ENCODE assay signal across 8 mouse cellular contexts in the genomic region with DNA sequence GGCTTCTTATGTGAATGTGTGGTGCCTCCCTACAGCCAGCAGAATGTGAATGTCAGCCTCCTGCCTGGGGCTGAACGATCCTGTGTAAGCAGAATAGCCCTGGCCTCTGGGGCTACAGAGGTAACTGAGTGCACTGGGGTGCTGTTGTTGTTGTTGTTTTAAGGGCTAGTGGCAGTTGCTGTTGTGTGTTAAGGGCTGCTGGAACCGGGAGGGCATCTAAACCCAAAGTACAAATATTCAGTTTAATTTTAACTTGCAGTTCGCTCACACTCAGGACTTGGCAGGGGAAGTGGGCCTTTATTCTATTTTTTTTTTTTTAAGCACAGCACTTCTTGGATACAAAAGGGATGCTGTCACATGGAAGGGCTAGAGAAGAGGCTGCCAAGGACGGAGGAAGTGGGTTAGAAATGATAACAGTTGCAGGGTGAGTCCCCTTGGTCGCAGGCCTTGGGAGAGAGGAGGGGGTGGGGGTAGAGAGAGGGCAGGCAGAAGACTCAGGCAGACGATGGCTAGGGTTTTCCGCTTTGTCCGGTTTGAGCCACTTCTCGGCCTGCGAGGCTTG. TPM values are rescaled to one million over a fixed set of nuclear protein-coding genes. Genes with fewer than 3 reads are reported as not detected.
A peak's percentile ranks its signal among the peaks of the same experiment; 100 is the strongest.
DNase-seq lines count a peak whose midpoint lies in the region; TF ChIP-seq lines count a peak whose summit lies in the region.

No protein-coding gene starts in this region.

- TF ChIP-seq POLR2A in spleen, adult 2 months (IDR thresholded peaks at IDR 0.05; ENCODE audit: low read depth, low read length): no peak

- H3K4me3 ChIP-seq in spleen, adult 2 months (ENCODE audit: extremely low read depth, insufficient read depth, insufficient read length): no peak overlapping the region
- no peak overlapping the region for H3K4me3 ChIP-seq in macrophage (ENCODE audit: inconsistent target)

- peaks cover 94% of the 10 kb centered on the region for H3K79me2 ChIP-seq in macrophage (ENCODE audit: inconsistent target)

- no peak for TF ChIP-seq CTCF in spleen, adult 2 months (IDR thresholded peaks at IDR 0.05; ENCODE audit: extremely low read depth, insufficient read depth, insufficient read length, insufficient replicate concordance)

- H3K27me3 ChIP-seq in spleen, adult 2 months (ENCODE audit: control insufficient read depth, insufficient read depth, low read length): no peaks in the 10 kb centered on the region

- H3K36me3 ChIP-seq in spleen, adult 2 months (ENCODE audit: control insufficient read depth, insufficient read depth, low read length): peaks cover 9% of the 10 kb centered on the region
- H3K36me3 ChIP-seq in macrophage (ENCODE audit: inconsistent target): no peaks in the 10 kb centered on the region

- 52% methylated on average over 10 of the region's 10 CpGs for WGBS in spleen, adult 2 months
- WGBS in macrophage (ENCODE audit: missing documents): 36% methylated on average over 10 of the region's 10 CpGs

- peaks cover 36% of the 10 kb centered on the region; the same call in 1 of the 2 replicates for H3K4me1 ChIP-seq in spleen, adult 2 months (ENCODE audit: control insufficient read depth, insufficient read depth, insufficient read length)

- peak; percentile 83 for DNase-seq in adrenal gland, adult 2 months
- DNase-seq in adrenal gland, postnatal 25 days: no peak
- DNase-seq in spleen, adult 2 months (ENCODE audit: low read depth in 1 of 2, low spot score in 2 of 2): no peak
- DNase-seq in spleen, postnatal 4 days (ENCODE audit: low spot score in 2 of 2): no peak
- peak; percentile 60 for DNase-seq in kidney, adult 18-20 months
- DNase-seq in embryo, embryonic 10.5 days (ENCODE audit: low spot score): no peak
- DNase-seq in gastrocnemius, postnatal 36 days: no peak

- H3K27ac ChIP-seq in spleen, adult 2 months (ENCODE audit: insufficient read depth, low read length): peak overlapping the region; percentile 68
- H3K27ac ChIP-seq in macrophage: peak overlapping the region; percentile 45; the same call in 1 of the 2 replicates

- intact Hi-C loops in gastrocnemius, postnatal 36 days (cut with DNase I): no loop called here

RNA-seq across cellular contexts. Expression of gene Anp32a, which starts 26.5 kb away (rescaled TPM):
- total RNA-seq in adrenal gland, adult 2 months (2021): 100 to 1,000 TPM; 278 to 501 TPM
- polyA plus RNA-seq in adrenal gland, adult 2 months (2012; rRNA removed): 8.0 and 9.8 TPM in 2 replicates
- total RNA-seq in adrenal gland, postnatal 25 days (2021): 271 and 320 TPM in 2 replicates
- polyA plus RNA-seq in spleen, adult 2 months (2012; rRNA removed): 14.1 and 16.2 TPM in 2 replicates
- 100 to 1,000 TPM in 7 of 26 experiments, 10 to 100 TPM in 19; 35.5 to 197 (median 81.7) TPM for total RNA-seq in macrophage (2018; cell fraction: chromatin; rRNA removed)
- total RNA-seq in macrophage (2018; cell fraction: cytosol; rRNA removed): 100 to 1,000 TPM; 236 to 442 (median 300) TPM
- total RNA-seq in macrophage (2018; cell fraction: nucleus; rRNA removed): 100 to 1,000 TPM in 22 of 26 experiments, 10 to 100 TPM in 4; 85.4 to 297 (median 142) TPM
- polyA plus RNA-seq in macrophage (2018): 295 to 1,273 TPM (median 320 TPM) in 3 replicates
- total RNA-seq in gastrocnemius, postnatal 36 days (2021): 10 to 100 TPM; 60.8 to 62.9 TPM

Comparison
In these comparisons a context has a peak if more than half of its experiments do, and no peak if none do; other contexts are left out.
1. DNase-seq: peak in adrenal gland, adult 2 months (single experiment) and kidney, adult 18-20 months (single experiment); none in adrenal gland, postnatal 25 days (single experiment), spleen, adult 2 months (0 of 2), spleen, postnatal 4 days (0 of 2), embryo, embryonic 10.5 days (single experiment) and gastrocnemius, postnatal 36 days (0 of 2).